Mouse (Mus musculus) heart, postnatal 36 days (tissue): ENCODE measurements around the gene Nr2f1. TPM values are rescaled to one million over a fixed set of nuclear protein-coding genes. Genes with fewer than 3 reads are reported as not detected.

Experiments used
- DNase-seq, 2 experiments: peaks; one replicate each; pipeline ENCODE4 v3.0.0; 2021 to 2022
- intact Hi-C: fragments of 180-260 bp; cut with DNase I; formaldehyde crosslinking; loops from one replicate; pipeline ENCODE4 v1.15.1; 2025
- total RNA-seq, 2 experiments: library from RNA; stranded (reverse); gene quantifications; 2 replicates each; pipeline ENCODE4 v1.2.3; 2021

Nr2f1 gene
- total RNA-seq, 2 experiments from 2014 or later, result 3.8 to 4.1 TPM

DNA sequence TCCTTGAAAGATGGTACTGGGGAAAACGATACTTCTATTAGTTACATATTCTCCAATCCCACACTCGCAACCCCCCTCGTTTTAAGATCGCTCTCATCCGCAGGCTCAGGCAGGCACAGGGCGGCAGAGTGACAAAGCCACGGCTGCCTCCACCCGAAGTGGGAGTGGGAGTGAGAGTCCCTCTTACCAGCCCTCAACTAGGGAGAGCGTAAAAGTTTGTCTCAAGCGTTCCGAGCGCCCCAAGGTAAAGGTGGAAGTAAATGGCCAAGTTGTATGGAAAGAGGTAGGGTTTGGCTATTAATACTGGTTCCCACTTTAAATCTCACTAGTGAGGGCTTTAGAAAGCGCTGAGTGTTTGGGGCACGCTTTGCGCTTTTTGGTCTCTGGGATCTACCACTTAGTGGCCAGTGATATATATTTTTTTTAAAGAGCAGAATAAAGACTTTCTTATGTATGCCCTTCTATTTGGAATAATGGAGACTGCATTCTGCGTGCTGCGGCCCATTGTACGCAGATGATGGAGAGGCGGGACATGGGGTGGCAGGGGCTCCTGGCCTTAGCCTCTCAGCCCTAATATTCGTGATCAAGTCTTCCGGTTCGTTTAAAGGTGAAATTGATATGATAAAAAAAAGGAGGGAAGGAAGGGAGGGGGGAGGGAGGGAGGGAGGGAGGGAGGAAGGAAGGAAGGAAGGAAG, 2.5 kb upstream of the Nr2f1 start:
- DNase-seq, result peak in 1 of 2 experiments; percentile 24
- intact Hi-C loops, result loop anchor here (2.0 to 10.0 kb wide), 8 partner anchors 219 to 1155 kb away; partner anchors contain the start of genes 2210408I21Rik and Slf1

- intact Hi-C loops, result loop anchor here (2.0 to 10.0 kb wide), 8 partner anchors 218 to 1154 kb away; partner anchors contain the start of genes 2210408I21Rik and Slf1
- peak; percentile 83 to 85 for DNase-seq
Observed at GRCm38 (mm10) chr13:78200991-78201870, 1.7 kb upstream of the Nr2f1 start.

GRCm38 (mm10) chr13:78200407-78200806, 850 bp upstream of the Nr2f1 start:
- DNase-seq, result no peak
- intact Hi-C loops, result loop anchor here (2.0 to 10.0 kb wide), 8 partner anchors 218 to 1153 kb away; partner anchors contain the start of genes 2210408I21Rik and Slf1

DNA sequence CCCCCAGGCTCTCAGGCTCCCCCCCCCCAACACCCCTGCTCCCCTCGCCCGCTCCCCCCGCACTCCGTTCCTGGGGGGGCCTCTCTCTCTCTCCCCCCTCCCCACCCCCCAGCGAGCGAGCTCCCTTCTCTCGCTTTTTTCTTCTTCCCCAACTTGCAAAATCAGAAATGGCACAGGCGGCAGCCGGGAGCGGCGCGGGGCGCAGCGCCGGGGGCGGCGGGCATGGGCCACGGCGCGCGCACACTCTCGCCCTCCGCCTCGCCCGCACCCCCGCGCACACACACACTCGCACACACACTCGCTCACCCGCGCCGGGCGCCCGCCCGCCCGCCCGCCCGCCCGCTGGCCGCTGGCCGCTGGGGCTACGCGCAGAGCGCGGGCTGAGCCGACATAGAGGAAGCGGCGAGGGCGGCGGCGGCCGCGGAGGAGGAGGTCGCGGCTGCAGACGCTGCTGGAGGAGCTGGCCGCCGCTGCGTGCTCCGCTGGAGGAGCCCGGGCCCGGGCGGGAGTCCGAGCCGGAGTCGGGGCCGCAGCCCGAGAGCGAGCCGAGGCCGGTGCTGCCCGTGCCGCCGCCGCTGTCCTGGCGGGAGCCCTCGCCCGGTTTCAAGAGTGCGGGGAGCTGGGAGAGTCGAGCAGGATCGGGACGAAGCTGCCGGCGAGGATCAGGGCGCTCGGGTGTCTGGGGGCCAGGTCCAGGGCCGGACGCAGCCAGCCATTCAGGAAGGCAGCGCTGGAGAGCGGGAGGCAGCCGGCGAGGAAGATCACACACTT, 501 bp downstream of the Nr2f1 start:
- intact Hi-C loops, result loop anchor here (2.0 to 10.0 kb wide), 3 partner anchors 36 to 1224 kb away; no protein-coding TSS in a partner anchor
- peak; percentile 56 to 73 for DNase-seq

DNA sequence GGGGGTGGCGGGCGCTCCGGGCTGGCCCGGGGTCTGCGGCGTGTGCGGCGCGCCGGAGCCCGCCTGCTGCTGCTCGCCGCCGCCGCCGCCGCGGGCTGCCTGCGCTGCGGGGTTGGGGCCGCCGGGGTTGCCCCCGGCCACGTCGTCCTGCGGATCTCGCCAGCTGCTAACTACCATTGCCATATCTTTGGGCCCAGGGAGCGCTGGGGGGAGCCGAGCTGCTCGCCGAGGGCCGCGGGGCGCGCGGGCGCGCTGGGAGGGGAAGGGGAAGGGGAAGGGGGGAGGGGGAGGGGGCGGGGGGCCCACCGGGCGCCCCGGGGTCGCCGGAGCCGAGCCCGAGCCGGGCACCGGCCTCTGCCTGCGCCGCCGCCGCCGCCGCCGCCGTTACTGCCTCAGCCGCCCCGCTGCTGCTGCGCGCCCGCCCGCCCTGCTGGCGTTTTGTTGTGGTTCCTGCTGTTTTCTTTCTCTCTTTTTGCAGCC, 1.1 kb downstream of the Nr2f1 start:
- intact Hi-C loops, result loop anchor here (2.0 to 10.0 kb wide), 3 partner anchors 36 to 1224 kb away; no protein-coding TSS in a partner anchor

DNA sequence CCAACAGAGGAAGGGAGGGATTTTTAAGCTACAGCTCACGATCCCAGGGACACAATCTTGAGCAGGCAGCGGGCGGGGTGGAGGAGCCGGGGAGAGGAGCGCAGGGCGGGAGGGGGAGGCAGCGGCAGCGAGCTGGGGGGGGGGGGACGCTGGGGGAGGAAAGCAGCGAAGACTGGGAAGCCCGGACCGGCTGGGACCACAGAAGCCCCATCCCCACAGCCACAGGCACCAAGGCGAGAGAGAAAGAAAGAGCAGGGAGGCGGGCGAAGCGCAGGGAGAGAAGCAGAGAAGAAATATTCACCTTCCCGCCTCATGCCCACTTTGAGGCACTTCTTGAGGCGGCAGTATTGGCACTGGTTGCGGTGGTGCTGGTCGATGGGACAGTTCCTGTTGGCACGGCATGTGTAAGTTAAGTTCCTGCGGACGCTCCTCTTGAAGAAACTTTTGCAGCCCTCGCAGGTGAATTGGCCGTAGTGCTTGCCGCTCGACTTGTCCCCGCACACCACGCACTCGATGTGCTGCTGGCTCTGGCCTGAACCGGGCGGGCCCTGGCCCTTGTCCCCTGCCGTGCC, 1.7 kb downstream of the Nr2f1 start:
- intact Hi-C loops, result loop anchor here (2.0 to 10.0 kb wide), 4 partner anchors 17 to 1223 kb away; no protein-coding TSS in a partner anchor
- peak; percentile 33 to 49 for DNase-seq

More for the DNA sequence above, 1.1 kb downstream of the Nr2f1 start:
- DNase-seq, result peak in 1 of 2 experiments; percentile 45

- intact Hi-C loops, result loop anchor here (2.0 to 10.0 kb wide), 3 partner anchors 17 to 1223 kb away; no protein-coding TSS in a partner anchor
- no peak for DNase-seq
Observed at GRCm38 (mm10) chr13:78197286-78197818, 2.2 kb downstream of the Nr2f1 start.

- intact Hi-C loops, result loop anchor here (2.0 to 10.0 kb wide), 3 partner anchors 16 to 1222 kb away; no protein-coding TSS in a partner anchor
- DNase-seq, result no peak
Observed at GRCm38 (mm10) chr13:78196236-78196796, 3.2 kb downstream of the Nr2f1 start.

GRCm38 (mm10) chr13:78195601-78196115, 3.9 kb downstream of the Nr2f1 start:
- DNase-seq, result no peak
- intact Hi-C loops, result loop anchor here (2.0 to 10.0 kb wide), 3 partner anchors 15 to 1221 kb away; no protein-coding TSS in a partner anchor

DNA sequence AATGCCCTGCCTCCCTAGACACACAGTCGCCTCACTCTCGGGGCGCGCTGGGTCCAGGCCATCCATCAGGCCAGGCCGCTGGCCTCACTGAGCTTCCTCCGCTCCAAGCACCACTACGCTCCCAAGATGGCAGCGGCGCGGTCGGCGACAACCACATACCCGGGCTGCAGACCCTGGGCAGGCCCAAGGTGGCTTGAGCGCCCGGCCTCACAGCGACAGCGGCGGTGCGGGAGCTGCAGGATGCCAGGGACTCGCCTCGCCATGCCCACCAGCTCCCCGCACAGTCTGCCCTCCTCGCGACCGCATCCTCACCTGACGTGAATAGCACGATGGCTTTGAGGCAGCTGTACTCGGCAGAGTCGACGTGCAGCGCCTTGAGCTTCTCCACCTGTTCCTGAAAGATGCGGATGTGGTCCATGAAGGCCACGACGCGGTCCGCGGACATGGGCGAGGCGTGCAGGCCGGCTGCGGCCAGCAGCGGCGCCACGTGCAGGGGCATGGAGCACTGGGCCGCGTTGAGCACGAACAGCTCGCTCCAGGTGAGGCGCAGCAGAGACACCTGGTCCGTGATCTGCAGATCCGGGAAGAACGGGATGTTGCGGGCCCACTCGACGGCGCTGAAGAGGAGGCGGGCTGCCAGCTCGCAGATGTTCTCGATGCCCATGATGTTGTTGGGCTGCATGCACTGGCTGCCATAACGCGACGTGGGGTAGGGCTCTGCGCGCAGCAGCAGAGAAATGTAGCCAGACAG, 4.5 kb downstream of the Nr2f1 start:
- intact Hi-C loops, result loop anchor here (10.0 kb wide), 2 partner anchors 330 to 1220 kb away; no protein-coding TSS in a partner anchor
- no peak for DNase-seq

GRCm38 (mm10) chr13:78194135-78194849, 5.3 kb downstream of the Nr2f1 start:
- DNase-seq, result no peak
- intact Hi-C loops, result loop anchor here (10.0 kb wide), 2 partner anchors 329 to 1219 kb away; no protein-coding TSS in a partner anchor

DNA sequence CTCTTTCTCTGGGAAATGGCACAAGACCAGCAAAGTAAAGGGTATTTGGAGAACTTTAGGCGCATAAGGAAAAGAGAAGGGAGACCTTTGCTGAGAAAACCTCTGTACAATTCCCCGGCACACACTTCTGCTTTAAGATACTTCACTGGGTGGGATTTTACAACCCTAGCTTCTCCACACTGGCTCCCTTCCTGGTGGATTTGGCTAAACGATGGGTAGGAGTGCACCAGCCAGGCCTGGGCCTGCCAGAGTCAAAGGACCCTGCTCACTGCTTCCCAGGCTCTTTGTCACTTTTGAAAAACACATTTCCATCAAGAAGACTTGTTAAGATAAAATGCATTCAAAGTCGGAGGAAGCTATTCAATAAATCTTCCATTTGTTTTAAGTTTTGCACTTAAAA, 6.3 kb downstream of the Nr2f1 start:
- no peak for DNase-seq
- intact Hi-C loops, result loop anchor here (10.0 kb wide), 2 partner anchors 328 to 1218 kb away; no protein-coding TSS in a partner anchor

DNA sequence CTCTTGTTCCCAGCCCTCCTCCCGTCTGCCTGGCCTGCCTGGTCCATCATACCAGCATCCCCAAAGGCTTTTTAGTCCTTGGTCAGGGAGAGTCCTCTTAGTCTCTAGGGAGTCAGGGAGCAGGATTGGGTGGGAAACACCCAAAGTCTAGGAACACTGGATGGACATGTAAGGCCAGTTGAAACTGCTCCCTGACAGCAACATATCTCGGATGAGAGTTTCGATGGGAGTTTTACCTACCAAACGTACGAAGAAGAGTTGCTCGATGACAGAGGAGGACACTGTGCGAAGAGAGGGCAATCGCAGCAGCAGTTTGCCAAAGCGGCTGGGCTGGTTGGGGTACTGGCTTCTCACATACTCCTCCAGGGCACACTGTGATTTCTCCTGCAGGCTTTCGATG, 10.0 kb downstream of the Nr2f1 start:
- DNase-seq, result no peak
- intact Hi-C loops, result loop anchor here (5.0 to 10.0 kb wide), 2 partner anchors 485 to 1142 kb away; partner anchors contain the start of gene Fam172a

- intact Hi-C loops, result loop anchor here (5.0 to 10.0 kb wide), 2 partner anchors 483 to 1141 kb away; partner anchors contain the start of gene Fam172a
- DNase-seq, result no peak
Observed at GRCm38 (mm10) chr13:78187833-78188232, 11.7 kb downstream of the Nr2f1 start.

GRCm38 (mm10) chr13:78186340-78186946, 13.1 kb downstream of the Nr2f1 start:
- intact Hi-C loops, result loop anchor here (5.0 to 10.0 kb wide), 2 partner anchors 482 to 1139 kb away; partner anchors contain the start of gene Fam172a
- DNase-seq, result peak in 1 of 2 experiments; percentile 38

DNA sequence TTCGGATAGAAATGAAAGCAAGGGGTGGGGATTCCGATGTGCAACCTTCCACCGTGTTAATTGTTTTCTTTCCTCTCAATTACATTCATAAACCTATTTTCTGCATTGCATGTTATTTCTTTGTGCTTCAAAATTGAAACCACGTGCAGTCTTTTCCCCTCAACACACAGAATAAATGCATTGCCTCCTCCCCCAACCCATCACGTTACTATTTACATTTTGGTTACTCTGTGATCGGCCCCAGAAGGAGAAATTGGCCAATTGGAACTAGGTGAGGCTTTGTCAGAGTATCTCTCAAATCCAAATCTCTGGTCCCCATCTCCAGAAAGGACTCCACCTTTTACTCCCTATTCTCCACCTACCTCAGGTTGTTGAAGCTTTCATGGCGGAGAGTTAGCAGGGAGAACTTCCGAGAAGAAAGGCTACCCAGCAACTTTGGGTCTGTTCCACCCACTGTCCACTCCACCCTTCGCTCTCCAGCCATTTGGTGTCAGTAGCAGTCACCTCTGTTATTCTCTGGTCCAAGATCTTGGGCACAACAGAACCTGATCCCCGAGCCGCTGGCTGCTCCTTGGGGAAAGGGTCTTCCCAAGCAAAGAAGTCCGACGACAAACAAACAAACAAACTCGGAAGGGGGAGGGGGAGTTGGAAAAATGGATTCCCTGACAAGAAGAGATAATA, 14.6 kb downstream of the Nr2f1 start:
- intact Hi-C loops, result loop anchor here (5.0 to 10.0 kb wide), 2 partner anchors 480 to 1138 kb away; partner anchors contain the start of gene Fam172a
- no peak for DNase-seq
